Mouse (Mus musculus) kidney, adult 2 months (tissue): ENCODE data around the gene Mcfd2.

Source experiments
- CTCF ChIP-seq: fragments of 200-500 bp; conservative IDR thresholded peaks from 2 replicates; pipeline ENCODE4 v1.5.1; 2011; ENCODE audit warnings: low read depth, mild to moderate bottlenecking, control low read depth, low read length, moderate library complexity, mixed read lengths; ENCODE audit not compliant: insufficient read depth, insufficient read length
- POLR2A ChIP-seq: fragments of 200-500 bp; IDR thresholded peaks from one replicate; pipeline ENCODE4 v1.6.1; 2011; ENCODE audit warnings: low read depth, low read length, control low read depth

- TF ChIP-seq CTCF: no peak
- no peak for TF ChIP-seq POLR2A
Observed at GRCm38 (mm10) chr17:87225384-87225783, 40.4 kb downstream of the Mcfd2 start.
